Mouse (Mus musculus): ENCODE data around the gene Auh. TPM values are rescaled to one million over a fixed set of nuclear protein-coding genes. Genes with fewer than 3 reads are reported as not detected.

Auh gene
- total and polyA plus RNA-seq, 3 experiments: 68.5 to 191 (median 74.1) TPM

DNA sequence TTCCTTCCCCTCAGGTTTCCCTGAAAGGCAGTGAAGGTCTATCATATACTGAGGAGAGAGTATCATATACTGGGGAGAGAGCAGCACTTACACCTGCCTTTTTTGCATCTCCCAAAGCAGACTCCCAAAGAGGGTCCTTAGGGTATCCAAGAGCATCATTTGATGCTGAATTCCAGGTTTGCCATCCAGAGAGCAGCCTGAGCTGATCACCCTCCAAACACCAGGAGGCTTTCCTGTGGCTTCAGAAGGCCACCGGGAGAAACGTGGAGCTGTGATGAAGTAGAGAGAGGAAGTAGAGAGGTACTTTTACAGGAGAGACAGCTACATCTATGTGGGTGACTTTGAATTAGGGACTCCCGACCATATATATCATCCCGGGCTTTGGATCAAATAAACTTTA lies 48.3 kb upstream of the Auh start:
- Histone ChIP-seq H3K27ac (ENCODE audit: insufficient read depth, low read depth) (peak overlapping the region; percentile 76), H3K9me3 (replicated peaks; ENCODE audit: low read length) (no peaks in the 10 kb centered on the region), H3K79me2 (replicated peaks; ENCODE audit: control insufficient read depth, extremely low read depth, insufficient read depth, poor library complexity, severe bottlenecking) (peaks cover 74% of the 10 kb centered on the region), H3K4me3 (replicated peaks in 1 of 3; ENCODE audit: low read depth in 2 of 3, low read length in 2 of 3, poor library complexity in 1 of 3) (peak overlapping the region; percentile 60 to 76 (median 74)), H3K4me2 (ENCODE audit: insufficient read depth, low read depth, poor library complexity, severe bottlenecking) (peak overlapping the region; percentile 58), H3K9ac (ENCODE audit: insufficient read depth, low read depth) (peak overlapping the region; percentile 90), H3K27me3 (replicated peaks) (no peaks in the 10 kb centered on the region), H3K36me3 (replicated peaks in 1 of 2; ENCODE audit: control insufficient read depth in 1 of 2, insufficient read depth in 1 of 2, low read length in 1 of 2) (peaks cover 4 to 32% of the 10 kb centered on the region in 2 experiments), H3K4me1 (ENCODE audit: control insufficient read depth in 1 of 2, insufficient read depth in 2 of 2) (peaks cover 16 to 51% of the 10 kb centered on the region in 2 experiments)
- dilution Hi-C loops (cut with MboI; ENCODE audit: extremely low pct_ligation_motif_present, extremely low pct_unique_long_range_greater_than_20kb, low sequenced_read_pairs) (no loop called here), in situ Hi-C loops (cut with MboI; ENCODE audit: low pct_ligation_motif_present, low pct_unique_long_range_greater_than_20kb, low sequenced_read_pairs) (loop anchor here (10.0 to 25.0 kb wide), 2 partner anchors 123 to 1140 kb away; partner anchors contain the start of gene Gadd45g)
- DNase-seq (ENCODE audit: extremely low read depth): no peak
- no peak for TF ChIP-seq CHD2 (IDR thresholded peaks at IDR 0.05; ENCODE audit: low read length)

DNA sequence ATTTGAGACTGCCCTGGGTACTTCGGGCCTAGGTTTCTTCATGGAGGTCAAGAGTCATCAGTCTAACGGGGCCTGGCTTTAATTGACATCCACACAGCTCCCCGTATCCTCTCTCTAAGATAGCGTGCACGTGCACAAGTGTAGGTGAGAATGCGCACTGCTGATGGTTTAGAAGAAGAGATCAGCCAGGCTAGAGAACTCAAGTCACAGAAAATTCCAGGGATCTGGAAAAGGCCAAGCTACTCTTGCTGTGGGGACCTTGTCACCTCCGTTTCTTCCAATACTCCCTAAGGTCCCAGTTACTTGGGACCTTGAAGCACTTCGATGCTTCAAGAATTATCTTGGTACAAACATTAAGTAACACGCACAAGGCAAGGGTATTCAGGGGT lies 47.7 kb upstream of the Auh start:
- peak overlapping the region; percentile 90 for H3K9ac ChIP-seq (ENCODE audit: insufficient read depth, low read depth)
- H3K4me3 ChIP-seq (replicated peaks in 1 of 3; ENCODE audit: low read depth in 2 of 3, low read length in 2 of 3, poor library complexity in 1 of 3): peak overlapping the region; percentile 10 to 76 (median 74)
- peak overlapping the region; percentile 76 for H3K27ac ChIP-seq (ENCODE audit: insufficient read depth, low read depth)
- H3K27me3 ChIP-seq (replicated peaks): no peaks in the 10 kb centered on the region
- H3K4me1 ChIP-seq (ENCODE audit: control insufficient read depth in 1 of 2, insufficient read depth in 2 of 2): peaks cover 16 to 57% of the 10 kb centered on the region in 2 experiments
- dilution Hi-C loops (cut with MboI; ENCODE audit: extremely low pct_ligation_motif_present, extremely low pct_unique_long_range_greater_than_20kb, low sequenced_read_pairs) (no loop called here), in situ Hi-C loops (cut with MboI; ENCODE audit: low pct_ligation_motif_present, low pct_unique_long_range_greater_than_20kb, low sequenced_read_pairs) (loop anchor here (10.0 to 25.0 kb wide), 2 partner anchors 122 to 1140 kb away; partner anchors contain the start of gene Gadd45g)
- TF ChIP-seq BHLHE40 (IDR thresholded peaks at IDR 0.05; ENCODE audit: low read depth, low read length) (0 out of 2 replicates have a peak, but pooled peaks have one; percentile 23), IRF4 (IDR thresholded peaks at IDR 0.05; ENCODE audit: low read depth, low read length) (no peak)
- H3K4me2 ChIP-seq (ENCODE audit: insufficient read depth, low read depth, poor library complexity, severe bottlenecking): peak overlapping the region; percentile 58
- H3K9me3 ChIP-seq (replicated peaks; ENCODE audit: low read length): no peaks in the 10 kb centered on the region
- H3K79me2 ChIP-seq (replicated peaks; ENCODE audit: control insufficient read depth, extremely low read depth, insufficient read depth, poor library complexity, severe bottlenecking): peaks cover 79% of the 10 kb centered on the region
- peaks cover 4 to 37% of the 10 kb centered on the region in 2 experiments for H3K36me3 ChIP-seq (replicated peaks in 1 of 2; ENCODE audit: control insufficient read depth in 1 of 2, insufficient read depth in 1 of 2, low read length in 1 of 2)
- DNase-seq (ENCODE audit: extremely low read depth): no peak

DNA sequence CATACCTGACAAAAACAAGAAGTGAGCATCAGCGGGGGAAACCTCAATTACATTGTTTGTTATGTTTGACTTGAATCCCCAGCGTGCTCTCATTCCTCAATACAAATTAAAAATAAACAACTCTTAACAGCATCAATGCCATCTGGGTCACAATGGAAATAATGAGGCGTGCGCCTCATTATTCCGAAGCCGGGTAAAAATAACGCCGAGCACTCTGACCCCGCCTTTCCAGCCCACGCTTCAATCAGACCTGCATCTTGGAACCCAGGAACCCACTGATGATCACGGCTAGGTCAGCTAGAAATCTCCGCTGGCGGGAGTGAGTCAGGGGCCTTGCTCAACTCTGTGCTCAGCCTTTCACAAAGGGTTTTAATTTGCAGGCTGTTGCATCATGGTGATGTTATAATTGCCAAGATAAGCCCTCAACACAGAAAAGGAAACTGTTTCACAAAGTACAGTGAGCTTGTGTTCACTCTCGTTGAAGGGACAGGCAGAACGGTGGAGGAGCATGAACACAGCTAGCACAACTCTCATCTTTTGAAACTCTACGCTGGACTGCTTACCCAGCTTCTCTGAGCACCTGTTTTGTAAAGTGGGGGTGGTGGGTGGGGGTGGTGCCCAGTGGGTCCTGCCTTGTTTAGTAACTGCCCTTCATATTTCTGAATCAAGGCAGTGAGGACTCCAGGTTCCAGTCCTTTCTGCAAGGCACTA lies 47.2 kb upstream of the Auh start:
- Histone ChIP-seq H3K36me3 (replicated peaks in 1 of 2; ENCODE audit: control insufficient read depth in 1 of 2, insufficient read depth in 1 of 2, low read length in 1 of 2) (peaks cover 8 to 42% of the 10 kb centered on the region in 2 experiments), H3K27ac (ENCODE audit: insufficient read depth, low read depth) (peak overlapping the region; percentile 76), H3K9me3 (replicated peaks; ENCODE audit: low read length) (no peaks in the 10 kb centered on the region), H3K79me2 (replicated peaks; ENCODE audit: control insufficient read depth, extremely low read depth, insufficient read depth, poor library complexity, severe bottlenecking) (peaks cover 85% of the 10 kb centered on the region), H3K4me1 (ENCODE audit: control insufficient read depth in 1 of 2, insufficient read depth in 2 of 2) (peaks cover 19 to 62% of the 10 kb centered on the region in 2 experiments), H3K27me3 (replicated peaks) (no peaks in the 10 kb centered on the region), H3K4me3 (replicated peaks in 1 of 3; ENCODE audit: low read depth in 2 of 3, low read length in 2 of 3, poor library complexity in 1 of 3) (peak overlapping the region; percentile 10 to 76 (median 74)), H3K9ac (ENCODE audit: insufficient read depth, low read depth) (peak overlapping the region; percentile 90), H3K4me2 (ENCODE audit: insufficient read depth, low read depth, poor library complexity, severe bottlenecking) (peak overlapping the region; percentile 58)
- dilution Hi-C loops (cut with MboI; ENCODE audit: extremely low pct_ligation_motif_present, extremely low pct_unique_long_range_greater_than_20kb, low sequenced_read_pairs): no loop called here
- TF ChIP-seq E2F4 (IDR thresholded peaks at IDR 0.05; ENCODE audit: insufficient replicate concordance, low read depth, low read length) (no peak), NRF1 (IDR thresholded peaks at IDR 0.05; ENCODE audit: low read depth, low read length) (no peak), RAD21 (IDR thresholded peaks at IDR 0.05; ENCODE audit: low read depth, low read length) (no peak), CHD2 (IDR thresholded peaks at IDR 0.05; ENCODE audit: low read length) (no peak), UBTF (IDR thresholded peaks at IDR 0.05; ENCODE audit: low read depth, low read length) (0 out of 2 replicates have a peak, but pooled peaks have one; percentile 60), CTCF (conservative IDR thresholded peaks at IDR 0.05 in 1 of 2, IDR thresholded peaks at IDR 0.05 in 1 of 2; ENCODE audit: low read depth in 2 of 2, low read length in 2 of 2) (no peak), MYC (IDR thresholded peaks at IDR 0.05; ENCODE audit: low read depth, low read length) (no peak), CHD1 (IDR thresholded peaks at IDR 0.05; ENCODE audit: low read depth, low read length) (no peak; the same call in 1 of the 2 replicates), SIN3A (IDR thresholded peaks at IDR 0.05; ENCODE audit: low read length) (no peak), SMC3 (IDR thresholded peaks at IDR 0.05; ENCODE audit: low read depth, low read length) (no peak), MXI1 (IDR thresholded peaks at IDR 0.05; ENCODE audit: low read depth, low read length) (no peak), JUND (conservative IDR thresholded peaks at IDR 0.05; ENCODE audit: low read depth, low read length) (0 out of 2 replicates have a peak, but pooled peaks have one; percentile 5), USF2 (conservative IDR thresholded peaks at IDR 0.05; ENCODE audit: low read depth, low read length) (no peak), EP300 (IDR thresholded peaks at IDR 0.05; ENCODE audit: low read length) (no peak; the same call in 1 of the 2 replicates), KAT2A (IDR thresholded peaks at IDR 0.05; ENCODE audit: insufficient replicate concordance, low read length) (no peak), MAFK (IDR thresholded peaks at IDR 0.05; ENCODE audit: insufficient replicate concordance, low read length) (no peak)
- in situ Hi-C loops (cut with MboI; ENCODE audit: low pct_ligation_motif_present, low pct_unique_long_range_greater_than_20kb, low sequenced_read_pairs): loop anchor here (10.0 to 25.0 kb wide), 2 partner anchors 122 to 1139 kb away; partner anchors contain the start of gene Gadd45g
- DNase-seq (ENCODE audit: extremely low read depth): peak; percentile 37
